In the genomic region with DNA sequence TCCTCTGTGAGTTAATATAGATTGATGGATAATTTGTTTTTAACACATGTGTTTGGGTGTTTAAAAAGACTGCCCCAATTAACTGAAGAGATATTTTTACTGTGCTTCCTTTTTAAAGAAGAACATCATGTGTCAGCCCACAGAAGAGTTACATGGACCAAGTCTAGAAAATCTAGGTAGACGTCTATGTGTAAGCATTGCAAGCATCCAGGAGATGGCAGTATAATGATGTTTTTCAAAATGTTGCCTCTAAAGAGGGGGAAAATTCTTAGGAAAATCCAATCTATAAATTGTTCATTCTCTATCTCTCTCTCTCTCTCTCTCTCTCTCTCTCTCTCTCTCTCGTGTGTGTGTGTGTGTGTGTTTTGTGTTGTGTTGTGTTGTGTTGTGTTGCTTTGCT, we compare ENCODE assay signal across 9 mouse cellular contexts. TPM values are rescaled to one million over a fixed set of nuclear protein-coding genes. Genes with fewer than 3 reads are reported as not detected.
DNase-seq lines count a peak whose midpoint lies in the region; ATAC-seq and TF ChIP-seq lines count a peak whose summit lies in the region.
"Had no signal": no experiment of that assay in that cellular context is flagged by ENCODE, and none has a peak within 500 bp of the region (broad histone marks: within the 10 kb centered on the region; RNA-seq: fewer than 3 reads in every experiment).

No protein-coding gene starts in this region.

- H3K27me3 ChIP-seq in lung, postnatal 0 days (replicated peaks; ENCODE audit: insufficient read depth, low read length) = no peaks in the 10 kb centered on the region
- H3K27me3 ChIP-seq: lung, embryonic 15.5 days had no signal

- H3K36me3 ChIP-seq in lung, postnatal 0 days (ENCODE audit: insufficient read depth, low read length) = no peaks in the 10 kb centered on the region
- H3K36me3 ChIP-seq: lung, embryonic 15.5 days had no signal

- no peak overlapping the region for H3K4me3 ChIP-seq in gastrocnemius, adult 2 months
- H3K4me3 ChIP-seq in lung, postnatal 0 days (ENCODE audit: low read depth, low read length) = no peak overlapping the region
- H3K4me3 ChIP-seq: lung, embryonic 15.5 days had no signal

- no peak overlapping the region for H3K27ac ChIP-seq in gastrocnemius, adult 2 months
- no peak overlapping the region for H3K27ac ChIP-seq in lung, postnatal 0 days (ENCODE audit: low read length)
- H3K27ac ChIP-seq: lung, embryonic 15.5 days had no signal

- ATAC-seq in lung, postnatal 0 days = no peak

- TF ChIP-seq CTCF in gastrocnemius, adult 2 months (IDR thresholded peaks at IDR 0.05) = peak; percentile 66
- peak; percentile 66 for TF ChIP-seq CTCF in lung, postnatal 0 days (IDR thresholded peaks at IDR 0.05)

- no peak overlapping the region for H3K4me2 ChIP-seq in lung, postnatal 0 days (replicated peaks; ENCODE audit: low read depth, low read length)
- H3K4me2 ChIP-seq: lung, embryonic 15.5 days had no signal

- TF ChIP-seq EP300 in lung, postnatal 0 days (IDR thresholded peaks at IDR 0.05) = no peak

- no peak for DNase-seq in gastrocnemius, adult 2 months
- DNase-seq in gastrocnemius, postnatal 4 days (ENCODE audit: low spot score in 2 of 2) = no peak
- DNase-seq in lung, postnatal 0 days (ENCODE audit: low spot score) = peak; percentile 59
- no peak for DNase-seq in lung, postnatal 14 days
- DNase-seq in embryo, embryonic 10.5 days (ENCODE audit: low spot score) = peak; percentile 57
- peak; percentile 66 for DNase-seq in retina, embryonic 14.5 days (ENCODE audit: low spot score)
- no peak for DNase-seq in urinary bladder, adult 2 months (ENCODE audit: low spot score)
- DNase-seq in ovary, postnatal 14 days (ENCODE audit: low spot score) = no peak

- H3K9me3 ChIP-seq in lung, postnatal 0 days (ENCODE audit: low read length) = no peaks in the 10 kb centered on the region; the same call in 1 of the 2 replicates
- H3K9me3 ChIP-seq: lung, embryonic 15.5 days had no signal

- intact Hi-C loops in gastrocnemius, adult 2 months (cut with DNase I) = loop anchor here (5.0 kb wide), 1 partner anchor 1121 kb away; no protein-coding TSS in a partner anchor

- no peak overlapping the region for H3K9ac ChIP-seq in lung, postnatal 0 days (replicated peaks; ENCODE audit: low read depth)
- H3K9ac ChIP-seq: lung, embryonic 15.5 days had no signal

- 12% methylated on average over 2 of the region's 2 CpGs for WGBS in lung, postnatal 0 days

- H3K4me1 ChIP-seq in lung, postnatal 0 days (ENCODE audit: insufficient read depth, low read depth, low read length) = no peaks in the 10 kb centered on the region
- H3K4me1 ChIP-seq: lung, embryonic 15.5 days had no signal

RNA-seq across cellular contexts. Expression of gene Card6, which starts 22.2 kb away (rescaled TPM):
- total RNA-seq in gastrocnemius, adult 2 months (2021) = 1 to 10 TPM; 1.9 to 2.0 TPM
- 1 to 10 TPM; 2.7 to 3.1 TPM for total RNA-seq in gastrocnemius, postnatal 4 days (2021)
- 2.1 and 2.7 TPM in 2 replicates for polyA plus RNA-seq in lung, postnatal 0 days (2015; fragmentation: Nextera tagmentation; extraction: Ambion mirVana)
- 2.9 and 4.0 TPM in 2 replicates for polyA plus RNA-seq in urinary bladder, adult 2 months (2012; rRNA removed)

RNA-seq across cellular contexts. Expression of gene C7, which starts 22.6 kb away (rescaled TPM):
- 1 to 10 TPM; 1.1 to 8.6 TPM for total RNA-seq in gastrocnemius, adult 2 months (2021)
- under 1 TPM; 0.12 to 0.16 TPM for total RNA-seq in gastrocnemius, postnatal 4 days (2021)
- 2.3 and 4.5 TPM in 2 replicates for polyA plus RNA-seq in lung, postnatal 0 days (2015; fragmentation: Nextera tagmentation; extraction: Ambion mirVana)
- polyA plus RNA-seq in urinary bladder, adult 2 months (2012; rRNA removed) = 51.5 and 67.5 TPM in 2 replicates

RNA-seq across cellular contexts. Expression of gene Rpl37, which starts 30.3 kb away (rescaled TPM):
- total RNA-seq in gastrocnemius, adult 2 months (2021) = 100 to 1,000 TPM; 178 to 188 TPM
- total RNA-seq in gastrocnemius, postnatal 4 days (2021) = 100 to 1,000 TPM; 389 to 413 TPM
- 559 and 573 TPM in 2 replicates for polyA plus RNA-seq in lung, postnatal 0 days (2015; fragmentation: Nextera tagmentation; extraction: Ambion mirVana)
- polyA plus RNA-seq in urinary bladder, adult 2 months (2012; rRNA removed) = 1,831 and 1,970 TPM in 2 replicates

RNA-seq across cellular contexts. Expression of gene Prkaa1, which starts 57.5 kb away (rescaled TPM):
- 10 to 100 TPM; 10.0 to 12.7 TPM for total RNA-seq in gastrocnemius, adult 2 months (2021)
- 10 to 100 TPM; 15.8 to 17.4 TPM for total RNA-seq in gastrocnemius, postnatal 4 days (2021)
- 13.3 and 14.1 TPM in 2 replicates for polyA plus RNA-seq in lung, postnatal 0 days (2015; fragmentation: Nextera tagmentation; extraction: Ambion mirVana)
- 19.3 and 20.1 TPM in 2 replicates for polyA plus RNA-seq in urinary bladder, adult 2 months (2012; rRNA removed)

Comparison
In these comparisons a context has a peak if more than half of its experiments do, and no peak if none do; other contexts are left out.
1. DNase-seq: peak in lung, postnatal 0 days (single experiment), embryo, embryonic 10.5 days (single experiment) and retina, embryonic 14.5 days (single experiment); none in gastrocnemius, adult 2 months (single experiment), gastrocnemius, postnatal 4 days (0 of 2), lung, postnatal 14 days (single experiment), urinary bladder, adult 2 months (single experiment) and ovary, postnatal 14 days (single experiment).